Mouse (Mus musculus) megakaryocyte-erythroid progenitor cell, adult 5-6 weeks (primary cell): ENCODE data around the gene Gng8. TPM values are rescaled to one million over a fixed set of nuclear protein-coding genes. Genes with fewer than 3 reads are reported as not detected.

Source experiments
- ATAC-seq: replicated peaks from 2 replicates; pipeline ENCODE4 v1.8.0; 2016; ENCODE audit warnings: mild to moderate bottlenecking, inconsistent platforms; ENCODE audit not compliant: severe bottlenecking, poor library complexity, low FRiP score, low TSS enrichment
- total RNA-seq, 2 experiments: library from RNA; stranded (forward) in 1 of 2; stranded (reverse) in 1 of 2; fragments of 200-1000, 215-1000 nt in 1 of 2; fragments of >200 nt in 1 of 2; fragmentation: Nextera tagmentation in 1 of 2; gene quantifications; 2 replicates each; pipeline ENCODE4 v1.2.3; 2014 to 2017

The Gng8 gene
- total RNA-seq, 2 experiments from 2014 or later = not detected

- no peak for ATAC-seq
These were observed 28.6 kb downstream of the Gng8 start for GRCm38 (mm10) chr7:16920150-16920579.

GRCm38 (mm10) chr7:16920818-16921791 is 29.5 kb downstream of the Gng8 start:
- ATAC-seq = no peak

- ATAC-seq = no peak
These were observed 30.3 kb downstream of the Gng8 start for GRCm38 (mm10) chr7:16921881-16922335.

- peak; percentile 25 for ATAC-seq
These were observed 30.9 kb downstream of the Gng8 start for GRCm38 (mm10) chr7:16922360-16922973.

- ATAC-seq = peak; percentile 8
These were observed 31.9 kb downstream of the Gng8 start for GRCm38 (mm10) chr7:16923283-16924036.

GRCm38 (mm10) chr7:16924037-16924834 is 32.6 kb downstream of the Gng8 start, which contains the start of gene Calm3:
Gene Calm3 (minus strand): TSS chr7:16924114.
- peak; percentile 80 for ATAC-seq

- ATAC-seq = no peak
These were observed 36.8 kb downstream of the Gng8 start for GRCm38 (mm10) chr7:16928341-16928740.

- ATAC-seq = peak; percentile 71
These were observed 39.3 kb downstream of the Gng8 start for GRCm38 (mm10) chr7:16930850-16931249.

GRCm38 (mm10) chr7:16931968-16932627 is 40.5 kb downstream of the Gng8 start:
- ATAC-seq = peak; percentile 77

GRCm38 (mm10) chr7:16932704-16933577 is 41.4 kb downstream of the Gng8 start:
- peak; percentile 43; the same call in 1 of the 2 replicates for ATAC-seq

GRCm38 (mm10) chr7:16937312-16937711 is 45.7 kb downstream of the Gng8 start:
- no peak for ATAC-seq

GRCm38 (mm10) chr7:16938117-16938791 is 46.7 kb downstream of the Gng8 start:
- no peak for ATAC-seq

- ATAC-seq = no peak
These were observed 48.7 kb downstream of the Gng8 start for GRCm38 (mm10) chr7:16940292-16940691.

- ATAC-seq = no peak
These were observed 51.3 kb downstream of the Gng8 start for GRCm38 (mm10) chr7:16942861-16943260.

GRCm38 (mm10) chr7:16944061-16944807 is 52.6 kb downstream of the Gng8 start, which contains the start of gene Pnmal2:
Gene Pnmal2 (plus strand): TSS chr7:16944682.
- ATAC-seq = peak; percentile 51; the same call in 1 of the 2 replicates

GRCm38 (mm10) chr7:16944808-16945315 is 53.3 kb downstream of the Gng8 start:
- no peak for ATAC-seq
